Mouse (Mus musculus) CD4-positive naive resting alpha-beta T cell, adult 76 days (primary cell): Measurements from ENCODE around the gene Armt1. TPM values are rescaled to one million over a fixed set of nuclear protein-coding genes. Genes with fewer than 3 reads are reported as not detected.

ENCODE experiments used
- total RNA-seq: library from RNA; stranded (reverse); gene quantifications from one replicate; pipeline ENCODE4 v1.2.4, GENCODE M21; 2023

Gene Armt1
- 14.0 TPM for total RNA-seq

GRCm38 (mm10) chr10:4432123-4432931 is at the start of gene Armt1, which contains the start of gene Rmnd1:
Gene Armt1 (plus strand): TSS chr10:4432467.
Gene Rmnd1 (minus strand): TSS chr10:4432388.

GRCm38 (mm10) chr10:4387701-4388383 is 44.4 kb upstream of the Armt1 start, which contains the start of gene Zbtb2:
Gene Zbtb2 (minus strand): TSS chr10:4388108.

GRCm38 (mm10) chr10:4482355-4482754 is 50.1 kb downstream of the Armt1 start, which contains the start of gene Ccdc170:
Gene Ccdc170 (plus strand): TSS chr10:4482502.

Other genes starting within 250 kb of the Armt1 start
- gene Akap12, start 166.1 kb upstream of the Armt1 start, total RNA-seq: 3.7 TPM
- gene Zbtb2, start 44.4 kb upstream of the Armt1 start, total RNA-seq: 32.3 TPM
- 44.5 TPM for gene Rmnd1, start 79 bp upstream of the Armt1 start, total RNA-seq
- 0.53 TPM for gene Ccdc170, start 50.0 kb downstream of the Armt1 start, total RNA-seq
- gene Esr1, start 179.1 kb downstream of the Armt1 start, total RNA-seq: 3.2 TPM